Comparison of ENCODE assay signal across 8 mouse cellular contexts in the genomic region with DNA sequence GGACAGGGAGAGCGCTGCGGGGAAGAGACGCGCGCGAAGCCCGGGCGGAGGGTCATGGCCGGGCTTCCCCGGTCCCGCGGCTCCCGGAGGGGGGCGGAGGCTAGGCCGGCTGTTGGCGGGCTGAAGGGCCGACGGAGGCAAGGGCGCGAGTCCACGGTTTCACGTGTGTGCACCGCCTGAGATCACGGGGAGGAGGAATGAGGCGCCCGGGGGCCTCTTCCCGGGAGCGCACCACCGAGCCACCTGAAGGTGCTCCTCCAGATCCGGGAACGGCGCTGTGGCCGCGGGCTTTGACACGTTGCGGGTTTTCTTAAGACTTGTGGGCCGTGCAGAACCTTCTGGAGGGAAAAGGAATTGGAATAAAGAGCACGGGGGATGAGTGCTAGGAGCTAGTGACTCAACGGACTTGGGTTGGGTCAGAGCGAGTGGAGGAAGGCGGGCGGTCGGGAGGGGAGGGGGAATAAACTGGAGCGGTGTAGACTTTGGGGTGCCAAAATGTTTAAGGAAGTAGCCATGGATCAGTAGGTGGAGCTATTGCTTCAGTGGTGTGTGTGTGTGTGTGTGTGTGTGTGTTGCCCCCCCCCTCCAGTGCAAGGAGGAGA. TPM values are rescaled to one million over a fixed set of nuclear protein-coding genes. Genes with fewer than 3 reads are reported as not detected.
DNase-seq lines count a peak whose midpoint lies in the region.

No protein-coding gene starts in this region.

- peak overlapping the region; percentile 97 for H3K27ac ChIP-seq in hindbrain, embryonic 10.5 days

- peaks cover 25% of the 10 kb centered on the region for H3K4me1 ChIP-seq in hindbrain, embryonic 10.5 days (replicated peaks)

- peak; percentile 84 for DNase-seq in MEL-GATA-1-ER (ENCODE audit: extremely low read depth, low read depth)
- DNase-seq in cerebellum, adult 8-10 months = peak; percentile 72
- DNase-seq in forelimb bud, embryonic 11.5 days (ENCODE audit: low read depth, low spot score) = peak; percentile 69
- peak; percentile 71 for DNase-seq in hindbrain, embryonic 10.5 days (ENCODE audit: low spot score)
- DNase-seq in layer of hippocampus, postnatal 14 days (ENCODE audit: low spot score in 2 of 2) = peak; percentile 62 to 77
- DNase-seq in lung, postnatal 14 days = peak; percentile 74
- DNase-seq in retina, adult 2 months (ENCODE audit: low read depth, low spot score) = peak; percentile 34
- peak; percentile 69 to 72 for DNase-seq in thymus, postnatal 36 days

- peaks cover 3% of the 10 kb centered on the region; the same call in 1 of the 2 replicates for H3K36me3 ChIP-seq in hindbrain, embryonic 10.5 days

- H3K4me3 ChIP-seq in hindbrain, embryonic 10.5 days = peak overlapping the region; percentile 96

- H3K27me3 ChIP-seq in hindbrain, embryonic 10.5 days (ENCODE audit: insufficient read depth, poor library complexity, severe bottlenecking) = no peaks in the 10 kb centered on the region

- no peaks in the 10 kb centered on the region for H3K9me3 ChIP-seq in hindbrain, embryonic 10.5 days

- WGBS in hindbrain, embryonic 10.5 days = under 1% methylated on average over 44 of the region's 44 CpGs

RNA-seq across cellular contexts. Expression of a gene that starts 0.7 kb away (rescaled TPM):
- polyA plus RNA-seq in hindbrain, embryonic 10.5 days (2016; fragmentation: Nextera tagmentation; extraction: Ambion mirVana) = 78.0 and 123 TPM in 2 replicates
- total RNA-seq in layer of hippocampus, postnatal 14 days (2021) = 10 to 100 TPM; 52.6 to 54.0 TPM

RNA-seq across cellular contexts. Expression of a gene that starts 0.8 kb away (rescaled TPM):
- polyA plus RNA-seq in hindbrain, embryonic 10.5 days (2016; fragmentation: Nextera tagmentation; extraction: Ambion mirVana) = 43.3 and 47.6 TPM in 2 replicates
- 100 to 1,000 TPM; 491 to 508 TPM for total RNA-seq in layer of hippocampus, postnatal 14 days (2021)

RNA-seq across cellular contexts. Expression of a gene that starts 32.8 kb away (rescaled TPM):
- 2.4 and 2.6 TPM in 2 replicates for polyA plus RNA-seq in hindbrain, embryonic 10.5 days (2016; fragmentation: Nextera tagmentation; extraction: Ambion mirVana)
- 10 to 100 TPM; 39.4 to 42.0 TPM for total RNA-seq in layer of hippocampus, postnatal 14 days (2021)

Comparison
In these comparisons a context has a peak if more than half of its experiments do, and no peak if none do; other contexts are left out.
1. Peak in every context shown above with its lines: DNase-seq, H3K4me3 ChIP-seq and H3K27ac ChIP-seq.
2. DNase-seq: peak in every context shown above with its lines; median percentile 84 in MEL-GATA-1-ER; 74 in lung, postnatal 14 days; 72 in cerebellum, adult 8-10 months; 71 in hindbrain, embryonic 10.5 days; 70 in thymus, postnatal 36 days; 70 in layer of hippocampus, postnatal 14 days; 69 in forelimb bud, embryonic 11.5 days; 34 in retina, adult 2 months.